Mouse (Mus musculus) left cerebral cortex, postnatal 10 days (tissue): ENCODE measurements around the gene Rasa3. TPM values are rescaled to one million over a fixed set of nuclear protein-coding genes. Genes with fewer than 3 reads are reported as not detected.

Source experiments
- DNase-seq, 2 experiments: peaks; one replicate each; pipeline ENCODE4 v3.0.0; 2021 to 2022; ENCODE audit warnings: low spot score in 2 of 2, mixed read lengths in 1 of 2; ENCODE audit errors: extremely low spot score in 1 of 2
- intact Hi-C: fragments of 180-260 bp; cut with DNase I; formaldehyde crosslinking; loops from one replicate; pipeline ENCODE4 v1.15.1; 2025
- total RNA-seq, 2 experiments: library from RNA; stranded (reverse); gene quantifications; 2 replicates each; pipeline ENCODE4 v1.2.3; 2021

Gene Rasa3
- total RNA-seq, 2 experiments from 2014 or later: 55.6 to 56.9 TPM

GRCm38 (mm10) chr8:13660323-13660722 lies 17.1 kb downstream of the Rasa3 start:
- no peak for DNase-seq
- intact Hi-C loops: no loop called here

GRCm38 (mm10) chr8:13657479-13657878 lies 19.9 kb downstream of the Rasa3 start:
- intact Hi-C loops: no loop called here
- DNase-seq: no peak

- intact Hi-C loops: no loop called here
- DNase-seq: no peak
These were observed 22.4 kb downstream of the Rasa3 start for GRCm38 (mm10) chr8:13655033-13655351.

GRCm38 (mm10) chr8:13654350-13655032 lies 22.9 kb downstream of the Rasa3 start:
- intact Hi-C loops: no loop called here
- DNase-seq: no peak

GRCm38 (mm10) chr8:13650541-13651191 lies 26.7 kb downstream of the Rasa3 start:
- no peak for DNase-seq
- intact Hi-C loops: no loop called here

- no peak for DNase-seq
- intact Hi-C loops: no loop called here
These were observed 28.3 kb downstream of the Rasa3 start for GRCm38 (mm10) chr8:13649154-13649515.

- DNase-seq: no peak
- intact Hi-C loops: no loop called here
These were observed 28.8 kb downstream of the Rasa3 start for GRCm38 (mm10) chr8:13648377-13649153.

GRCm38 (mm10) chr8:13647591-13647990 lies 29.8 kb downstream of the Rasa3 start:
- no peak for DNase-seq
- intact Hi-C loops: no loop called here

GRCm38 (mm10) chr8:13644932-13645676 lies 32.3 kb downstream of the Rasa3 start:
- intact Hi-C loops: no loop called here
- no peak for DNase-seq

- DNase-seq: peak in 1 of 2 experiments; percentile 62
- intact Hi-C loops: no loop called here
These were observed 33.2 kb downstream of the Rasa3 start for GRCm38 (mm10) chr8:13644155-13644554.

GRCm38 (mm10) chr8:13642659-13643181 lies 34.7 kb downstream of the Rasa3 start:
- intact Hi-C loops: no loop called here
- DNase-seq: no peak

GRCm38 (mm10) chr8:13641206-13641605 lies 36.2 kb downstream of the Rasa3 start:
- intact Hi-C loops: no loop called here
- peak in 1 of 2 experiments; percentile 56 for DNase-seq

GRCm38 (mm10) chr8:13640452-13640883 lies 36.9 kb downstream of the Rasa3 start:
- DNase-seq: peak in 1 of 2 experiments; percentile 33
- intact Hi-C loops: no loop called here

GRCm38 (mm10) chr8:13633107-13633506 lies 44.3 kb downstream of the Rasa3 start:
- intact Hi-C loops: no loop called here
- DNase-seq: no peak

- intact Hi-C loops: no loop called here
- DNase-seq: peak in 1 of 2 experiments; percentile 15
These were observed 45.1 kb downstream of the Rasa3 start for GRCm38 (mm10) chr8:13632309-13632708.

GRCm38 (mm10) chr8:13630754-13631153 lies 46.6 kb downstream of the Rasa3 start:
- intact Hi-C loops: no loop called here
- peak in 1 of 2 experiments; percentile 24 for DNase-seq

GRCm38 (mm10) chr8:13630171-13630570 lies 47.2 kb downstream of the Rasa3 start:
- DNase-seq: no peak

GRCm38 (mm10) chr8:13629351-13630090 lies 47.9 kb downstream of the Rasa3 start:
- DNase-seq: no peak
- intact Hi-C loops: loop anchor here (5.0 kb wide), 1 partner anchor 43 kb away; no protein-coding TSS in a partner anchor

More at GRCm38 (mm10) chr8:13630171-13630570, 47.2 kb downstream of the Rasa3 start:
- intact Hi-C loops: no loop called here
